Mouse (Mus musculus) erythroblast, embryonic 14.5 days (primary cell): ENCODE results near the gene Cdc42. TPM values are rescaled to one million over a fixed set of nuclear protein-coding genes. Genes with fewer than 3 reads are reported as not detected.

Source experiments
- H3K27me3 ChIP-seq: 2 replicates; pipeline ENCODE4 v1.6.1; 2012; ENCODE audit warnings: inconsistent platforms; ENCODE audit not compliant: control insufficient read depth
- H3K36me3 ChIP-seq: 2 replicates; pipeline ENCODE4 v1.6.1; 2012; ENCODE audit warnings: mild to moderate bottlenecking, inconsistent platforms; ENCODE audit not compliant: control insufficient read depth
- H3K4me1 ChIP-seq: 2 replicates; pipeline ENCODE4 v1.6.1; 2012; ENCODE audit warnings: inconsistent platforms; ENCODE audit not compliant: control insufficient read depth
- H3K4me3 ChIP-seq: replicated peaks from 2 replicates; pipeline ENCODE3; 2012; ENCODE audit warnings: moderate library complexity, mild to moderate bottlenecking, inconsistent platforms
- H3K9me3 ChIP-seq: 2 replicates; pipeline ENCODE4 v1.6.1; 2012; ENCODE audit warnings: low read length, inconsistent platforms, mixed read lengths; ENCODE audit not compliant: control insufficient read depth
- GATA1 ChIP-seq: IDR thresholded peaks from 2 replicates; pipeline ENCODE4 v1.6.1; 2012; ENCODE audit warnings: low read length, inconsistent platforms, mixed read lengths
- TAL1 ChIP-seq: IDR thresholded peaks from 3 replicates; pipeline ENCODE4 v1.6.1; 2012; ENCODE audit warnings: low read length, inconsistent platforms, mixed read lengths
- polyA plus RNA-seq: library from polyadenylated mRNA; stranded (reverse); fragments of >175 nt; gene quantifications from 2 replicates; pipeline ENCODE4 v1.2.3, GENCODE M21; 2012

Gene Cdc42
- polyA plus RNA-seq, 1 experiment: 1.7 TPM

DNA sequence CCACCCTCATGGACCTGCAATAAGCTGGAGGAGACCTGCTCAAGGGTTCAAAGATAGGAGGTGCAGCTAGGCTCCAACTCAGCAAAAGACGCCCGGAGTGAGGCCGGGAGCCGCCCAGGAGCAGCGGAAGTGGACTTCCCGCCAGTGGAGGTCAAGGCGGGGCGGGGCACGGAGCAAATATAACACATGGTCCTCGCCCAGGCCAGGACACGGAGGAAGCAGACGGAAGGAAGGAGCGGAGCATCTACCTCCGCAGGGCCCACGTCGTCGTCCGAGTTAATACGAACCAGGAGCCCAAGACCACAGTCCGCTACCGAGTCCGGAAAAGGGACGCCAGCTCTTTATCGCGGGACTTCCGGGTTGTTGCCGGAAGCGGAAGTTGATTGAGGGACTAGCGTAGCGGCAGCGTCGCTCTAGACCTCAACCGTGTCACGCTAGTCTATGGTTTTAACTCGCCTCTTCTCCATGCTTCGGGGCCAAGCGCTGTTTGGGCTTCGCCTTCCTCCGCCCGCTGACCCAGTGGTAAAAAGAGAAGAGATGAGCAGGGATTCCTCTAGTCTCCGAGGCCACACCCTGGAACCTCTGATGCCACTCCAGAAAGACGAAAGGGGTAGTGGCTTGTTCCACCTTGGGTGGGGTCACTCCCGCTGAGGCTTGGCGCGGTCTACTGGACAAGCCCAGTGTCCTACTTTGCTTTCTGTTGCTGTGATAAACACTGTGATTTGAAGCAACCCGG, 30.7 kb upstream of the Cdc42 start:
- no peaks in the 10 kb centered on the region for H3K9me3 ChIP-seq
- peak overlapping the region; percentile 78 for H3K4me3 ChIP-seq
- TF ChIP-seq GATA1 (no peak), TAL1 (no peak)
- H3K4me1 ChIP-seq: peaks cover 39% of the 10 kb centered on the region
- H3K27me3 ChIP-seq: no peaks in the 10 kb centered on the region
- no peaks in the 10 kb centered on the region; the same call in 1 of the 2 replicates for H3K36me3 ChIP-seq

DNA sequence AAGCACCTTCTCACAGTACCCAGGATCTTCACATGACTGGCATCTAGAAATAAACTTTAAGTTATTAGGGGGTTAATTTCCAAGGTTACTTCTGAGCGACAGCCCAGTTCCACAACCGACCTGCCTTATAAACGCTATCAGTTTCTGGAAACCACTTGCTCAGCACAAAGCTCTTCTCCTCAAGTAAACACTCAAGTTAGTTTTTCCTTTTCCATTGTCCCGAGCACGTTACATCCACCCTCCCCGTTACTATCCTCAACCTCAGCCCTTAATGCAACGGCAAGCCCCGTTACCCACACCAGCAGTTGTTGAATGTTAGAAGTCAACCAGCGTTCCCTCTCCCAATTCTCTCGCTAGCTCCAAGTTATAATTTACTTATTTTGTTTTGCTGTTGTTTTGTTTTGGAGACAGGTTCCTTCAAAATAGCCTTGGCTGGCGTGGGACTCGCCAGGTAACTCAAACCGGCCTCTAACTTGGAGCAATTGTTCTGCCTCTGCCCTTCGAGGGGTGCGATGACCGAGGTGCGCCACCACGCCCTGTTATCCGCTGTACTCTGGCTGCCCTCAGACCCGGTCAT, 30.1 kb upstream of the Cdc42 start:
- no peaks in the 10 kb centered on the region for H3K27me3 ChIP-seq
- peaks cover 33% of the 10 kb centered on the region for H3K4me1 ChIP-seq
- no peaks in the 10 kb centered on the region; the same call in 1 of the 2 replicates for H3K36me3 ChIP-seq
- peak overlapping the region; percentile 78 for H3K4me3 ChIP-seq
- no peaks in the 10 kb centered on the region for H3K9me3 ChIP-seq
- TF ChIP-seq GATA1: no peak
- TF ChIP-seq TAL1: no peak

DNA sequence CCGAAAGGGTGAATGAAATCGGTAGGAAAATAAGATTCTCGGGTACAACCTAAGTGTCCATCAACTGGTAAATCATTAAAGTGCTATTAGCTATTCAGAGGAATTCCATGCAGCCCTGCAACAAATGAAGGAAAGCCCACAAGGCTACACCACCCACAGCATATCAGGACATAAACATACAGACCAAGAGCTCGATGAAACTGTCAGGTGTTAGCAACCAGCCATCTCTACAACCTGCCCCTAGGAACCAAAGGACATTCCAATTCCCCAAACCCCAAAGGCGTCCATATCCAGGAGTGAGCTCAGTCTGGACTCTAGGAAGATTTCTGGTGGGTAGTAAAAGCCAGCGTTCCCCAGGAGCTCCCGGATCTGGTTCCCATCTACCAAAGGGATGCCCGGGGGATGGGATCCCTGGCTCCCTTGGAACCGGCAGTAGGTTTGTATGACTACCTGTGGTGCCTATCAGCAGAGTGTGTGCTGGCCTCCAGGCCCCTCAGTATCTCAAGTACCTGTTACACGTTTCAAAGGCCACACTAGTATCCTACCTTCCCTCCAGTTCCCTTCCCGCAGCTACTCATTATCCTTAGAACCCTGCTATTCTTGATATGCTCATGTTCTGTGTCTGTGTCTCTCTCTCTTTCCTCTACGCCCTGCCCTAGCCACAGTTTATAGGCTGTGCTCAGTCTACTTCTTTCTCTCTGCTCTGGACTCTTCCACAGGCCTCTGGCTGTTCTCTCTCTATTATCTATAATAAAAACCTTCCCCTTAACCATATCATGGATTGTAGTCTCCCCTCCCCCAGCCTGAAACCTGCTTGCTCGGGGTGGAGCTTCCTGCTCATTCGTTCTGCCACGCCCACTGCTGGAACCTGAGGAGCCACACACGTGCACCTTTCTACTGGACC, 23.4 kb upstream of the Cdc42 start:
- Histone ChIP-seq H3K9me3 (no peaks in the 10 kb centered on the region), H3K4me3 (peak overlapping the region; percentile 45), H3K36me3 (peaks cover 2% of the 10 kb centered on the region), H3K4me1 (peaks cover 17% of the 10 kb centered on the region), H3K27me3 (no peaks in the 10 kb centered on the region)
- TF ChIP-seq GATA1 (no peak), TAL1 (no peak)

- H3K4me1 ChIP-seq: peaks cover 17% of the 10 kb centered on the region
- no peak overlapping the region for H3K4me3 ChIP-seq
- no peaks in the 10 kb centered on the region for H3K27me3 ChIP-seq
- peaks cover 2% of the 10 kb centered on the region for H3K36me3 ChIP-seq
- TF ChIP-seq TAL1 (no peak), GATA1 (no peak)
- H3K9me3 ChIP-seq: no peaks in the 10 kb centered on the region
Measured at GRCm38 (mm10) chr4:137379713-137380255, 22.3 kb upstream of the Cdc42 start.

DNA sequence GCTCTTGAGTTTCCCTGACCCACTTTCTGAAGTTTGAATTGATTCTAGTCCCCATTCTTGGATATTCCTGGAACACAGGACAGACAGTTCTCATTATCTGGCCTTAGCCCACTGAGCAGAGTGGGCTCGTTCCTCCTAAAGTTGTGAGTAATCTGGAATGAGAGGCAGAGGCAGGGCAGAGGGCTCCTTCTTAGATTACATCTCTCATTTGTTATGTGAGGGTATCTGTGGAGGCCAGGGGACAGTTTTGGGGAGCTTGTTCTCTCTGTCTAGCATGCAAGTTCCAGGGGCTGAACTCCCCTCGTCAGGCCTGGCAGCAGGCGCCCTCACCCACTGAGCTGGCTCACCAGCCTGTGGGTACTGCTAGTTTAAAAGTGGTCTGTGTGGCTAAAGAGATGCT, 21.6 kb upstream of the Cdc42 start:
- Histone ChIP-seq H3K9me3 (no peaks in the 10 kb centered on the region), H3K4me3 (no peak overlapping the region), H3K4me1 (peaks cover 17% of the 10 kb centered on the region), H3K36me3 (peaks cover 2% of the 10 kb centered on the region), H3K27me3 (no peaks in the 10 kb centered on the region)
- no peak for TF ChIP-seq GATA1
- no peak for TF ChIP-seq TAL1

DNA sequence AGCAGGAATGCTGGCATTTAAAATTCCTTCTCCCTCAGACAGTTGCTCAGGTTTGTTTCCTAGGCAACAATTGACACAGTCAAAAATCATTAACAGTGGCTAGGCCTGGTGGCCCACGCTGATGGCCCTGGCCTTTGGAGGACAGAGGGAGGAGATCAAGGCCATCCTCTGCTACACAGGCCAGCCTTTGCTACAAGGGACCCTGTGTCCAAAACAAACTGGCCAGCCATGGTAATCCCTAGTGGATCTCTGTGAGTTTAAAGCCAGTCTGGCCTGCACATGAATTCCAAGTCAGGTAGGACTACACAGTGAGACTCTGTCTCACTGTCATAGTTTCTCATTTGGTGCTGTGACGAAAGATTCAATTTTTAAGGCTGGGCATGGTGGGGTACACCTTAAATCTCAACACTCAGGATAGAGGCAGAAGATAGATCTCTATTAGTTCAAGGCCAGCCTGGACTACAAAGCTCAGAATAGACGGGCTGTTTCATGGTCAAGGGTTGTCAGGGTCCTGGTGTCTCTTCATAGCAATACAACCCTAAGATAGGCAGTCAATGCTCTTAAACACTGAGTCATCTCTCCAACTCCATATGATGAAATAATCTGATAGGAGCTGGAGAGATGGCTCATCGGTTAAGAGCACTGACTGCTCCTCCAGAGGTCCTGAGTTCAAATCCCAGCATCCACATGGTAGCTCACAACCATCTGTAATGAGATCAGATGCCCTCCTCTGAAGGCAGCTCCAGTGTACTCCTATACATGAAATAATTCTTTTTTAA, 20.2 kb upstream of the Cdc42 start:
- Histone ChIP-seq H3K4me1 (peaks cover 21% of the 10 kb centered on the region), H3K9me3 (no peaks in the 10 kb centered on the region), H3K27me3 (no peaks in the 10 kb centered on the region), H3K4me3 (no peak overlapping the region), H3K36me3 (peaks cover 2% of the 10 kb centered on the region)
- TF ChIP-seq GATA1 (no peak), TAL1 (no peak)

- Histone ChIP-seq H3K4me3 (no peak overlapping the region), H3K9me3 (no peaks in the 10 kb centered on the region), H3K36me3 (peaks cover 2% of the 10 kb centered on the region), H3K27me3 (no peaks in the 10 kb centered on the region; the same call in 1 of the 2 replicates), H3K4me1 (peaks cover 23% of the 10 kb centered on the region)
- TF ChIP-seq GATA1 (no peak), TAL1 (no peak)
Measured at GRCm38 (mm10) chr4:137376778-137377177, 19.3 kb upstream of the Cdc42 start.
